Mouse (Mus musculus) yolk sac, embryonic 10.5 days (tissue): ENCODE measurements around the gene Pip4k2c.
A peak's percentile ranks its signal among the peaks of the same experiment; 100 is the strongest.
"Not testable (repeated sequence)": the region's sequence is repeated elsewhere in the genome, so short reads cannot be mapped to it uniquely, and the experiment has no call there.

Experiments
- DNase-seq: peaks from one replicate; pipeline ENCODE4 v3.0.0-alpha.2; 2017; ENCODE audit warnings: low spot score

Pip4k2c gene

DNA sequence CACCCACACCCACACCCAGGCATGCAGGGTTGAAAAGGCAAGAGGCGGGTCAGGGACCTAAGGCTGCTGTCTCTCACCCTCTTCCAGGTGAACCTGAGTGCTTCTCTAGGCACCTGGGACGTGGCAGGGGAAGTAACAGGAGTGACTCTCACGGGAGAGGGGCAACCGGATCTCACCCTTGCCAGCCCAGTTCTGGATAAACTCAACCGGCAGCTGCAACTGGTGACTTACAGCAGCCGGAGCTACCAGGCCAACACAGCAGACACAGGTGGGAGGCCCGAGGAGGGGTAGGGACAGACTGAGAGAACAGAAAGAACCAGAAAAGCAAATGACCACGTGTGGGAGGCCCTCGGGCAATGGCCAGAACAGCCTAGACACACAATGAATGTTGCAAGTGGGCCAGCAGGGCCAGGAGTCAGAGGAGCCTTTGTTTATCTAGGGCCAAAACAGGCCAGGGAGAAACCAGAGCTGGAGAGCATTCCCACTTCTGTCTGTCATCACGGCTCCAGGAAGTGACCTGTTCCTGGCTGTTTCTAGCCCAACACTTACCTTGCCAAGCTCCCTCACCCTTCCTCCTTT is 43.7 kb downstream of the Pip4k2c start:
- peak; percentile 59 for DNase-seq

DNA sequence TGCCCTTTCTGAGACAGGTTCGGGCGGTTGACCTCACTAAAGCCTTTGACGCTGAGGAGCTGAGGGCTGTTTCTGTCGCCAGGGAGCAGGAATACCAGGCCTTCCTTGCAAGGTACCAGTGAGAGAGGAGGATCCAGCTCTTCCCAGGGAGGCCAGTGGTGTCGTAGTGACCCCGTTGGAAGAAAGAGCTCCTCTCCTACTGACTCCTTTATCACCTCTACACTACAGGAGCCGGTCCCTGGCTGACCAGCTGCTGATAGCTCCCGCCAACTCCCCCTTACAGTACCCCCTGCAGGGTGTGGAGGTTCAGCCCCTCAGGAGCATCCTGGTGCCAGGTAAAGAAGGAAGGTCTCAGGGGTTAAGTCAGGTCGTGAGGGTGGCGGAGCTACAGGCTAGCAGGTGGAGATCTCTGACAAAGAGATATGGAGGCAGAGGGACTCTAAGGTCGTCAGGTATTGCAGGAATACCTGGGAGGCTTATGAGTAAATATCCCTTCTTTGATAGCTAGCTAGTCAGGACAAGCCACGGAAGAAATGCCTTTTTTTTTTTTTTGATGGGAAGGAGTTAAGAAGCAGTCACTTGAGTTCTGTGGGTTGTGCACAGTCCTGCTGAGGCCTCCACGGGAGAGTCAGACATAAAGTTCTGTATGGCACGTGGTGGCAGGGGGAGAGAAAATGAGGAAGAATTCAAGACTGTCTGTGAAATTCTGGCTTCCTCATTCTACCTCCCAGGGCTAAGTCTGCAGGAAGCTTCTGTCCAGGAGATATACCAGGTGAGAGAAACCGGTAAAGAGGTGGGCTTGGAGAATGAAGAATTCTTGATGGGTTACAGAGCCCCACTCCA is 44.4 kb downstream of the Pip4k2c start:
- no peak for DNase-seq

- no peak for DNase-seq
These were observed 45.0 kb downstream of the Pip4k2c start for GRCm38 (mm10) chr10:127166404-127166715.

DNA sequence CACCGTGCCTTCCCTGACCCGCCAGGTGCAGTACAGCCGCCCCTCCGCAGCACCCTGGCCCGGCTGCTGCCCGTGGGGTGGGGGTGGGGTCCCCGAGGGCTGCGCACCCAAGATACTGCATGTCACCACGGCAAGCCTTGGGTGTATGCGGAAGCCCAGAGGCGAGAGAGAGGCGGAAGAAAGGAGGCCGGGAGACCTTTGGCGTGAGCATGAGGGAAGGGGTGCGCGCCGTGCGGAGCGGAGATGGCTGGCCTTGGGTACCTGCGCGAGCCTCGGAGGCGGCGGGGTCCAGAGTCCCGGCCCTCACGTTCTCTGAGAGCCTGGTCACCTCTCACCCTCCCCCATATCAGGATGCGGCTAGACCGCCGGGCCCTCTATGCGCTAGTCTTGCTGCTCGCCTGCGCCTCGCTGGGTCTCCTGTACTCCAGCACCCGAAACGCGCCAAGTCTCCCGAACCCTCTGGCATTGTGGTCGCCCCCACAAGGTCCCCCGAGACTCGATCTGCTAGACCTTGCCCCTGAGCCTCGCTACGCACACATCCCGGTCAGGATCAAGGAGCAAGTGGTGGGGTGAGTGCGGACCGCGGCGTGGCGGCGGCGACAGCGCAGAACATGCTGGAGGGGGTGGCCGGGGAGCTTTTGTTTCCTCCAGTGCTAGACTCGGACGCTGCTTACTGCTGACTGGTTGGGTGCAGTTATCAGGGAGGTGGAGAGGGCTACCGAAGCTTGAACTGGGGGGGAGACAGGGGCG is 45.6 kb downstream of the Pip4k2c start:
- peak; percentile 68 for DNase-seq

GRCm38 (mm10) chr10:127165354-127165653 is 46.1 kb downstream of the Pip4k2c start:
- peak; percentile 47 for DNase-seq

- DNase-seq: peak; percentile 72
These were observed 46.6 kb downstream of the Pip4k2c start, which contains the start of gene B4galnt1 for GRCm38 (mm10) chr10:127164631-127165353. Gene B4galnt1 (plus strand): TSS chr10:127165225.

DNA sequence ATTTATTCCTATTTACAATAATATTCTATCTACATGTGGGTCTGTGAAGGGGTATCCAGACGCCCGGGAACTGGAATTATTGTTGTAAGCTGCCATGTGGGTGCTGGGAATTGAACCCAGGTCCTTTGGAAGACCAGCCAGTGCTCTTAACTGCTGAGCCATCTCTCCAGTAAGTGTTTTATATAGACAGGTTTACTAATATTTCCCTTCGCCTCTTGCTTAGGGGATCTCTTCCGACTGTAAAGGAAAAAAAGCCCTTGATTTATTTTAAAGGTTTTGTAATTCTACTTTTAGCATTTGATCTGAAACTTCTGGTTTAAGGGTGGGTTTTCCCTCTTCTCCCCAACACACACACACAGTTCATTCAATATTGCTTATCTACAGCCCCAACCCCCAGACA is 47.2 kb downstream of the Pip4k2c start:
- no peak for DNase-seq

GRCm38 (mm10) chr10:127162771-127163261 is 48.6 kb downstream of the Pip4k2c start:
- DNase-seq: not testable (repeated sequence)

DNA sequence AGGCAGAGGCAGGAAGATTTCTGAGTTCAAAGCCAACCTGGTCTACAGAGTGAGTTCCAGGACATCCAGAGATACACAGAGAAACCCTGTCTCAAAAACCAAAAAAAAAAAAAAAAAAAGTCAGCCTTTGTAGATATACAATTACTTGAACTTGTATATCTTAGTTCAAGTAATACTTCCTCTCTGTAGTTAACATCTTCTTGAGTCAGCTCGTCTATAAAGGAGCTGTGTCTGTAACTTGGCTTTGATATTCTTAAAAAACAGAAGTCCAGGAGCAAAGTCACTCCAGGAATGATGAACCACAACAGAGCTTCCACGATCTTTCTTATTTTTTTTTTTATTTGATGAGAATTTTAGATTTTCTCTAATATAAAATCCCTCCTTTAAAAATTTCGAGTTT is 50.7 kb downstream of the Pip4k2c start:
- no peak for DNase-seq

- DNase-seq: peak; percentile 53
These were observed 51.3 kb downstream of the Pip4k2c start for GRCm38 (mm10) chr10:127160081-127160480.

DNA sequence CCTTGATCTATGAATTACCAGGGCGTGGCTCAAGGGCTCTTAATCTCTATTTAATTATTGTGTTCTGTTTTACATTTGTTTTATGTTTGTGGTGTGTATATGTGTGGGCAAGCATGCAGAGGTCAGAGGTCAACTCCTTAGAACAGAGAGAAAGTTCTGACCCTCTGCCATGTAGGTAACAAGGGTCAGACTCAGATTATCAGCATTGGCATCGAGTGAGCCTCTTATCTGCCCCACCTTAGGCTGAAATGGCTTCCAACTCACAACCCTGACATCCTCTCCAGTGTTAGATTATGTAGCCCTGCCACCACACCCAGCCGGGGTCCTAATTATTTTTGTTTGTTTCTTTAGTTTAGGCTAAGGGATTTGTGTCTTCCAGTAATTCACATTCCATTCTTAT is 52.9 kb downstream of the Pip4k2c start:
- no peak for DNase-seq

- DNase-seq: no peak
These were observed 54.9 kb downstream of the Pip4k2c start for GRCm38 (mm10) chr10:127156511-127156910.

DNA sequence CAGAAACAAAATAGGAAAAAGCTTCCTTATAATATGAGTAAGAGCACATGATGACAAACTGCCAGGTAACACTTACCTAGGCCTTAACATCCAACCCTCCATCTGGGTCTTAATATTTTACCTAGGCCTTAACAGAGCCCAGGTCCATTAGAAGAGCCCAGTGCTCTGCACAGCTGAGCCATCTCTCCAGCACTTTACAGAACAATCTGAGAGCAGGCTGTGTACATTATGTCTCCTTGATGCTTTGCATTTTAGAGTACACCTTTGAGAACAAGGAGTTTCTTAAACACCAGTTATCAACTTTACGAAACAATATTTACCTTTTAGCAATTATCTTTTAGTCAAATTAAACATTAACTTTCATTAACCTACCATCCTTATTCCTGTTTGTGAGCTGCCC is 55.3 kb downstream of the Pip4k2c start:
- no peak for DNase-seq

DNA sequence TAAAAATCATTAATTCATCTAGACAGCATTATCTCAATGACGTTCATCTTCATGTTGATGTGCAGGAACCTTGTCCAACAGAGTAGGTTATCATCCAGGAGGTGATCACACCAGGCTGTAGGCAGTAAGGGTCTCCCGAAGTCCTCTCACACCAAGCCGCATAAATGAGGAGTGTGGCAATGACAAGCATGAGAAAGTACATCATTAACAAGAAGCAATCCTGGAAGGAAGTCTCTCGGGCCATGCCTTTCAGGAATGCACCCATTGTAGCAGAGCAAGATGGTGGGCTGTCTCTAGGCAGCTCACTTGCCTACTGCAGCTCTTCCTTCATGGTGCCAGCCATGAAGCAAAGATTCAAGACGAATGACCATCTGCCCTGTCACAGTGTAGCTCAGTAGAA is 56.7 kb downstream of the Pip4k2c start:
- no peak for DNase-seq

- DNase-seq: no peak
These were observed 57.1 kb downstream of the Pip4k2c start for GRCm38 (mm10) chr10:127154241-127154640.

- DNase-seq: no peak
These were observed 58.1 kb downstream of the Pip4k2c start for GRCm38 (mm10) chr10:127153323-127153722.

DNA sequence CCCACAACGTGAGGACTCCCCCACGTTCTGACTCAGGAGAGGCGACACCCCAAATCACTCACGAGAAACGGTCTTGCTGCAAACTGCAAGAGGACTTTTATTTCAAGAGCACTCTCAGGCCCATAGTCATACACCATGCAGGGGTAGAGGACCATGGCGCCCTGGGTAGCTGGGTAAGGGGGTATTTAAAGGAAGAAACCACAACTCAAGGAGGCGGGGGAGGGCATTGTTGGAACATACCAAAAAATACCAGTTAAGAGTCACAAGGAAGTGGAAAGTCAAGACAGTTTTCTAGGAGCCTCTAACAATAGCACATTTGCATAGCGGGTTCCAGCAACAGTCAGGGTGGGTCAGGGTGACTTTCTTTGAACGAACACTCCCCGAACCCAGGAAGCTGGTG is 58.8 kb downstream of the Pip4k2c start:
- not testable (repeated sequence) for DNase-seq

GRCm38 (mm10) chr10:127151233-127151632 is 60.2 kb downstream of the Pip4k2c start:
- DNase-seq: not testable (repeated sequence)

- no peak for DNase-seq
These were observed 60.9 kb downstream of the Pip4k2c start for GRCm38 (mm10) chr10:127150471-127150872.

GRCm38 (mm10) chr10:127147135-127147534 is 64.2 kb downstream of the Pip4k2c start:
- no peak for DNase-seq
